Mouse (Mus musculus): Measurements from ENCODE around the gene Zfand3. TPM values are rescaled to one million over a fixed set of nuclear protein-coding genes. Genes with fewer than 3 reads are reported as not detected.

The Zfand3 gene
- polyA plus RNA-seq, 1 experiment from 2014 or later = 51.0 TPM

DNA sequence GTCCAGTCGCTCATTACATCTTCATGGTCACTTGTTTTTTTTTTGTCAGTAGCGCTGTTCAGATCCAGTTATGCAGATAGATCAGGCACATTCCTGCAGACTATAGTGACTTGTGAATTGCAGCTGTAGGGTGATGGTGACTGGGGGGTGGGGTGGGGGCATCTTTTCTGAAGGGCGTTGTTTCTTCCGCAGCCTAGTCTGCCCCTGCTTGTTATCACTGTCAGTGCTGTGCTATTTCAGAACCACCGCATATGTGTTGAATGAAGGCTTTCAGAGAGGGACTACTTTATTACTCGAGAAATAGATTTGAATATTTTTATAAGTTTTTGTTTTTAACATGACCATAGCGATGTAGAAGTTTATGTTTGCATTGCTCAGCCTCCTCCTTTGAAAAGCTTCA, 142.0 kb downstream of the Zfand3 start:
- Histone ChIP-seq H3K27me3 (replicated peaks) (no peaks in the 10 kb centered on the region), H3K36me3 (replicated peaks) (no peaks in the 10 kb centered on the region)

DNA sequence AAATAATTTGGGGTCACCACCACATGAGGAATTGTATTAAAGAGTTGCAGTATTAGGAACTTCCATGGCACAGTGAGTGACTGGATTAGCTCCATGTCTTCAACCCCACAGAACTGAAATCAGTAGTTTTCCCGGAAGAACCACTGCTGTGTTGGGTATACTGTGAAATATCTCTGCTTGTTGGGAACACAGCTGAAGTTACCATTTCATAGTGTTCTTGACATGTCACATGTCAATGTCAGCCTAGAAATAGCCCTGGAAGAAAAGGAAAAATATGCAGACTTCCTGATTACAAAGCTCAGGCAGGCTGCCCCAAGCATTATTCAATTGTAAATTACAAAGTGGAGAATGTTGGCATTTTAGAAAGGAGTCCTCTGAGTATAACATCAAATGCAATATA, 143.4 kb downstream of the Zfand3 start:
- Histone ChIP-seq H3K4me2 (no peak overlapping the region), H3K9ac (no peak overlapping the region), H3K9me3 (no peaks in the 10 kb centered on the region), H3K4me1 (peaks cover 52% of the 10 kb centered on the region), H3K27ac (no peak overlapping the region), H3K4me3 (no peak overlapping the region), H3K27me3 (replicated peaks) (no peaks in the 10 kb centered on the region), H3K36me3 (replicated peaks) (no peaks in the 10 kb centered on the region)
- WGBS = 66% methylated on average over 1 of the region's 1 CpGs
- ATAC-seq (replicated peaks) = no peak

More for the DNA sequence above, 142.0 kb downstream of the Zfand3 start:
- no peak overlapping the region for H3K4me2 ChIP-seq
- H3K9me3 ChIP-seq = no peaks in the 10 kb centered on the region
- WGBS = 86% methylated on average over 7 of the region's 7 CpGs
- peaks cover 53% of the 10 kb centered on the region for H3K4me1 ChIP-seq
- H3K9ac ChIP-seq = no peak overlapping the region
- ATAC-seq (replicated peaks) = no peak
- H3K4me3 ChIP-seq = no peak overlapping the region
- H3K27ac ChIP-seq = no peak overlapping the region

DNA sequence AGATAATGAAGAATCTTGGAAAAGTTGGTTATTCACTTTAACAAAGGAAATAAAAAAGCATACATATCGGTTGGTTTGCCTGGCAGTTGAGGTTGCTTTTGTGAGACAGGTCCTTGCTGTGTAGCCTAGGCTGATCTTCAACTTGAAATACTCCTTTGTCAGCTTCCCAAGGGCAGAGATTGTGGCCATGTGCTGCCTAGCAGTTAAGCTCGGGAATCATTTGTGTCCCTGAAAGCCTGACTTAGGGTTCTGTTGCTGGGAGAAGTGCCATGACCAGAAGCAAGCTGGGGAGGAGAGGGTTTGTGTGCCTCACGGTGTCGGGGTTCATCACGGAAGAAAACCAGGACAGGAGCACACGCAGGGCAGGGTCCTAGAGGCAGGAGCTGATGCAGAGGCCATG, 143.8 kb downstream of the Zfand3 start:
- no peaks in the 10 kb centered on the region for H3K36me3 ChIP-seq (replicated peaks)
- WGBS = 50% methylated on average over 6 of the region's 6 CpGs
- H3K9me3 ChIP-seq = no peaks in the 10 kb centered on the region
- no peak overlapping the region for H3K9ac ChIP-seq
- H3K4me2 ChIP-seq = no peak overlapping the region
- H3K27me3 ChIP-seq (replicated peaks) = no peaks in the 10 kb centered on the region
- no peak overlapping the region for H3K4me3 ChIP-seq
- H3K27ac ChIP-seq = 0 out of 2 replicates have a peak overlapping the region, but pooled peaks have one; percentile 31
- H3K4me1 ChIP-seq = peaks cover 49% of the 10 kb centered on the region
- no peak for ATAC-seq (replicated peaks)

DNA sequence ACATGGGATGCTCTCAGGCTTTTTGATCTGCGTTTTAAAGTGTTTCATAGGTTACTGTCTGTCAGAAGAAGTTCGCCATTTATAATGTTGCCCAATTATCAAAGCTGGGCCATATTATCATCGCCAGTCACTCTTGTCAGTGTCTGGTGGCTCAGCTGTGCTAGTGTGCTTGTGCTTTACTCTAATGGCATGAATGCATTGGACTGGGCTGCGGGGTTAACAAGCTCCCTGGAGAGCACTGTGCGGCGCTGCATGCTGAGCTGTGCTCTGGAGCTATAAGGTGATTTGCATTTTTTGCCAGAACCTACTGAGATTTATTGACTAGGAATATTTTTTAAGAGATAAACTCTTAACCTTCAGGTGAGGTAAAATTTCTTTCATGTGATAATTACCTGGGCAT, 145.4 kb downstream of the Zfand3 start:
- Histone ChIP-seq H3K4me2 (no peak overlapping the region), H3K27ac (peak overlapping the region; percentile 27), H3K9ac (no peak overlapping the region), H3K36me3 (replicated peaks) (no peaks in the 10 kb centered on the region), H3K27me3 (replicated peaks) (no peaks in the 10 kb centered on the region), H3K4me1 (peaks cover 47% of the 10 kb centered on the region), H3K4me3 (no peak overlapping the region), H3K9me3 (no peaks in the 10 kb centered on the region)
- ATAC-seq (replicated peaks) = peak; percentile 72; the same call in 1 of the 2 replicates
- 34% methylated on average over 6 of the region's 6 CpGs for WGBS

DNA sequence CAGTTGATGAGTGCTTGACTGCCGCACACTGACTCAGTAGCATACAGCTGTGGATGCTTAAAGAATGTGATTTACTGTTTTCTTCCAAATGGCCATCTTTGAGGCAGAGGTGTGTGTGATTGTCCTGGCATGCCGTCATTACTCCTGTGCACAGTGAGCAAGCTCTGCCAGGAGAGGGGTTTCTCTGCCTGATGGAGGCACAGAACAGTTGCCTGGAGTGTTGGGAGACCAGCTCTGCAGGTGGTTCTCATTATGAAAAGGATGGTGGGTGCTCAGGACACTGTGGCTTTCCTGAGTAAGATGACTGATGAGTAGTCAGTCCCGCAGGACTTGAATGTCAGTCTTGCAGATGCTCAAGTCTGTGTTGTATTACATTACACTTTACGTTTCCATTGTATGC, 149.6 kb downstream of the Zfand3 start:
- H3K4me3 ChIP-seq = no peak overlapping the region
- no peak overlapping the region for H3K27ac ChIP-seq
- no peaks in the 10 kb centered on the region for H3K36me3 ChIP-seq (replicated peaks)
- ATAC-seq (replicated peaks) = no peak
- H3K9me3 ChIP-seq = no peaks in the 10 kb centered on the region
- no peak overlapping the region for H3K9ac ChIP-seq
- peaks cover 45% of the 10 kb centered on the region for H3K4me1 ChIP-seq
- no peaks in the 10 kb centered on the region for H3K27me3 ChIP-seq (replicated peaks)
- H3K4me2 ChIP-seq = no peak overlapping the region
- WGBS = 79% methylated on average over 4 of the region's 4 CpGs

DNA sequence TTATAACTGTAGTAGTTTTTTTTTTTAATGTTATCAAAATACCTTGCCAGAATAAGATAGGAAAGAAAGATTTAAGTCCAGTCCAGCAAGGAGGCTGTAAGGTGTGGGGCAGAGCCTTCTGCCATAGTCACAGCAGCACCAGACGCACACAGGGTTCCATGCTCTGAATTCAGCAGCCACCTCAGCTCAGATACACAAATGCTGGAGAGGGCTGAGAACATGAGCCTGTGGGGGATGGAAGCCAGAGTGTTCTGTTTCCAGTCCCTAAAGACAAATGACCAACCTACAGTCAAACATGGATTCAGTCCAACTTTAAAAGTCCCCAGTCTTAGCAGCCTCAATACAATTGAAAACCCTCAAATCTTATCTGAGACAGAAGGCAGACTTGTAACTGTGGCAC, 150.3 kb downstream of the Zfand3 start:
- H3K4me3 ChIP-seq = no peak overlapping the region
- H3K9ac ChIP-seq = no peak overlapping the region
- 72% methylated on average over 1 of the region's 1 CpGs for WGBS
- H3K27ac ChIP-seq = no peak overlapping the region
- H3K36me3 ChIP-seq (replicated peaks) = no peaks in the 10 kb centered on the region
- H3K4me2 ChIP-seq = no peak overlapping the region
- ATAC-seq (replicated peaks) = no peak
- H3K27me3 ChIP-seq (replicated peaks) = no peaks in the 10 kb centered on the region
- no peaks in the 10 kb centered on the region for H3K9me3 ChIP-seq
- H3K4me1 ChIP-seq = peaks cover 45% of the 10 kb centered on the region

DNA sequence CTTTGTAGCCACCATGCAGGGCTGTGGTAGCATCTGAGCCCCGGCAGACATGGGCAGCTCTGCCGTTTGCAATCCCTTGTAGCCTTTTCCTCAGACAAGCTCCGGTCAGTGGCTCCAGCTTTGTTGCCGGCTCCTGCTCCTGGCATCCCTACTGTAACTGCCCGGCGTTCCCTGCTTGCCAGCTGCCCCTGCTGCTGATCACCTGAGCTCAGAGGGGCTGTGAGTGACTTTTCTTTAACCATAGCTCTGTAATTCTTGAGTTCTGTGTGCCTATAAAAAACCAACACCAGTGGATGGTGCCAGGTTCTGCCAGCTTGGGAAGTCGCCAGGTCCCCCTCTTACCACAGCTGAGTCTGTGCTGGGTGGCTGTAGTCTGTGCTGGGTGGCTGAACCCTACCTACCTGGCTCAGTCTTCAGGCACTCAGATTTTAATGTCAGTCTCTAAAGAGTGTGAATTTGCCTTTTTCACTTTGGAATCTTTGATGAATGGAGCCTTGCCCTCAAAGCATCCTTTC, 150.9 kb downstream of the Zfand3 start:
- Histone ChIP-seq H3K36me3 (replicated peaks) (no peaks in the 10 kb centered on the region), H3K4me2 (no peak overlapping the region), H3K4me1 (peaks cover 40% of the 10 kb centered on the region), H3K27ac (0 out of 2 replicates have a peak overlapping the region, but pooled peaks have one; percentile 21), H3K9ac (no peak overlapping the region), H3K4me3 (no peak overlapping the region), H3K9me3 (no peaks in the 10 kb centered on the region), H3K27me3 (replicated peaks) (no peaks in the 10 kb centered on the region)
- WGBS = 68% methylated on average over 7 of the region's 7 CpGs
- ATAC-seq (replicated peaks) = no peak

GRCm38 (mm10) chr17:30158419-30159108, 154.0 kb downstream of the Zfand3 start:
- Histone ChIP-seq H3K36me3 (replicated peaks) (no peaks in the 10 kb centered on the region), H3K27me3 (replicated peaks) (no peaks in the 10 kb centered on the region), H3K9me3 (no peaks in the 10 kb centered on the region), H3K4me3 (no peak overlapping the region), H3K27ac (peak overlapping the region; percentile 49), H3K4me2 (0 out of 2 replicates have a peak overlapping the region, but pooled peaks have one; percentile 11), H3K4me1 (peaks cover 47% of the 10 kb centered on the region), H3K9ac (no peak overlapping the region)
- no peak for ATAC-seq (replicated peaks)
- 45% methylated on average over 10 of the region's 10 CpGs for WGBS

DNA sequence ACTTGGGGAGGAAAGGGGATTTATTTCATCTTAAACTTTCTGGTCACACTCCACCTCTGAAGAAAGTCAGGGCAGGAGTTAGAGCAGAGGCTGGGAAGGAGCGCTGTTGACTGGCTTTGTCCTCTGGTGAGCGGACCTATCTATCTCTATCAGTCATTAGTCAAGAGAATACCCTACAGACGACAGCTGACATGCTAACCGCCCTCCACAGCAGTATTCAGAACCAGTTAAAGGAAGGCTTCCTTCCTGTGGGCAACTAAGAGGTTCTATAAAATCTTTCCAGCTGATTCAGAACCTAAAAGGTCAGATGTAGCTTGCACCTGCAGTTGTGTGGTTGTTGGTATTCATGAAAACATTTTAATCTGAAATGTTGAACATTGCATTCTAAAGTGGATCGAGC, 154.8 kb downstream of the Zfand3 start:
- Histone ChIP-seq H3K4me1 (peaks cover 53% of the 10 kb centered on the region), H3K27me3 (replicated peaks) (no peaks in the 10 kb centered on the region), H3K9ac (no peak overlapping the region), H3K9me3 (no peaks in the 10 kb centered on the region), H3K4me3 (no peak overlapping the region), H3K4me2 (no peak overlapping the region), H3K36me3 (replicated peaks) (no peaks in the 10 kb centered on the region), H3K27ac (0 out of 2 replicates have a peak overlapping the region, but pooled peaks have one; percentile 19)
- 70% methylated on average over 5 of the region's 5 CpGs for WGBS
- no peak for ATAC-seq (replicated peaks)

DNA sequence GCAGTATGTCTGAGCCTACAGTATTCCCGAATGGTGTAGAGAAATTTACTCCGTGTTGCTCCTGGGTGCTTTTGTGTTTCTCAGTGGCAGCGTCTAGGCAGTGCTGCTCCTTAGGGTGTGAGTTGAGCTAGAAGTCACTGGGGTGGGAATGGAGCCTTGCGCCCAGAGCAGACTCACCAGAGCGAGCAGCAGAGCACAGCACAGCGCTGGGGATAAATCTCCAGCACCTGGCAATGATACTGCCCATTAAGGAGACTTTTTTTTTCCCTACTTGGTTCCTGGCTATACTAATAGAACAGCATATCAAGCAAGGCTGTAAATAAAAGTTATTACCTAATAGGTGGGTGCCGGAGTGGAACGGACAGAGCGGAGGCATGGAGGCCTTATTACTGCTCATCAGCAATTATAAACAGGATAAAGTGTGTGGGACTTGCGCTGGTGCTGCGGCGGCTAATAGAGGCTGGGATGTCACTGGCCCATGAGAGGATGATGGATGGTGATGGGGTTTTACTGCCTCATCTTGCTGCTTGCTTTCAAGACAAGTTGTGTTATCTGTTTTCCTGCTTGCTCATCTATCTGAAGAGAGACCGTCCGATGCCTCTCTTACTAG, 156.4 kb downstream of the Zfand3 start:
- Histone ChIP-seq H3K36me3 (replicated peaks) (no peaks in the 10 kb centered on the region), H3K4me2 (no peak overlapping the region), H3K27ac (no peak overlapping the region), H3K9ac (no peak overlapping the region), H3K4me3 (no peak overlapping the region), H3K4me1 (peaks cover 49% of the 10 kb centered on the region), H3K9me3 (no peaks in the 10 kb centered on the region), H3K27me3 (replicated peaks) (no peaks in the 10 kb centered on the region)
- 76% methylated on average over 14 of the region's 14 CpGs for WGBS
- ATAC-seq (replicated peaks) = no peak

GRCm38 (mm10) chr17:30162983-30163382, 158.4 kb downstream of the Zfand3 start:
- Histone ChIP-seq H3K27me3 (replicated peaks) (no peaks in the 10 kb centered on the region), H3K4me1 (peaks cover 34% of the 10 kb centered on the region), H3K36me3 (replicated peaks) (no peaks in the 10 kb centered on the region), H3K4me3 (no peak overlapping the region), H3K9ac (no peak overlapping the region), H3K9me3 (no peaks in the 10 kb centered on the region), H3K4me2 (no peak overlapping the region), H3K27ac (no peak overlapping the region)
- ATAC-seq (replicated peaks) = no peak
- 92% methylated on average over 5 of the region's 5 CpGs for WGBS

- ATAC-seq (replicated peaks) = no peak
- peaks cover 26% of the 10 kb centered on the region for H3K4me1 ChIP-seq
- H3K9ac ChIP-seq = no peak overlapping the region
- H3K9me3 ChIP-seq = no peaks in the 10 kb centered on the region
- H3K4me3 ChIP-seq = no peak overlapping the region
- H3K36me3 ChIP-seq (replicated peaks) = no peaks in the 10 kb centered on the region
- no peaks in the 10 kb centered on the region for H3K27me3 ChIP-seq (replicated peaks)
- no peak overlapping the region for H3K4me2 ChIP-seq
- 90% methylated on average over 6 of the region's 6 CpGs for WGBS
- H3K27ac ChIP-seq = no peak overlapping the region
These were observed 159.3 kb downstream of the Zfand3 start for GRCm38 (mm10) chr17:30163793-30164192.

Measured in midbrain, embryonic 15.5 days (tissue).